Mouse (Mus musculus) adrenal gland, postnatal 10 days (tissue): Measurements from ENCODE around the gene Teddm2. TPM values are rescaled to one million over a fixed set of nuclear protein-coding genes. Genes with fewer than 3 reads are reported as not detected.

ENCODE experiments used
- DNase-seq: peaks from one replicate; pipeline ENCODE4 v3.0.0; 2021; ENCODE audit warnings: mixed read lengths
- long read RNA-seq, 2 experiments: library from polyadenylated mRNA; stranded (forward); transcript quantifications; one replicate each; pipeline ENCODE4 v2.0.0; 2021
- total RNA-seq, 2 experiments: library from RNA; stranded (reverse); gene quantifications; 2 replicates each; pipeline ENCODE4 v1.2.3; 2021

Teddm2 gene
- total RNA-seq: under 1 TPM; 0.36 to 0.45 TPM
- long read RNA-seq, experiment 1, partial matches to known transcripts: 0 of 2 reads
- long read RNA-seq, experiment 1, other reads (novel, unspliced or antisense): 0 of 2 reads
- long read RNA-seq, experiment 2: 0 reads

GRCm38 (mm10) chr1:153899731-153900380, at the start of gene Teddm2, which contains the start of gene Glul:
Teddm2 (minus strand) TSS chr1:153900228.
Glul (plus strand) TSS chr1:153899944.
- peak; percentile 98 for DNase-seq

DNA sequence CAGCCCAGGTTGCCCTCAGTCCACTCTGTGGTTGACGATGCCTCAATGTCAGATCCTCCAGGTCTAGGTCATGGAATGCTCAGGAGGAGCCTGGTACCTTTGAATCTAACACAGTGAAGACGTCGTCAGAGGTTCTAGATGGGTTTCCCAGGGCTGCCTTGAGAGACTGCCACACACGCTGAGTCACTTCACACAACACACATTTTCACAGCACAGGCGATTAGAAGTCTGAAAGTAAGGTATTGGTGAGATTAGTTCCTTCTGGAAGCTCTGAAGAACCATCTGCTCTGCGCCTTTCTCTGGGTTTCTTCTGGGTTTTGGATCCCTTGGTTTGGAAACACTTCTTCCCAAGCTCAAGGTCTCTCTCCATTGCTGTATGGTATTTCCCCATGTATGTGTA, 47.8 kb upstream of the Teddm2 start:
- DNase-seq: no peak

DNA sequence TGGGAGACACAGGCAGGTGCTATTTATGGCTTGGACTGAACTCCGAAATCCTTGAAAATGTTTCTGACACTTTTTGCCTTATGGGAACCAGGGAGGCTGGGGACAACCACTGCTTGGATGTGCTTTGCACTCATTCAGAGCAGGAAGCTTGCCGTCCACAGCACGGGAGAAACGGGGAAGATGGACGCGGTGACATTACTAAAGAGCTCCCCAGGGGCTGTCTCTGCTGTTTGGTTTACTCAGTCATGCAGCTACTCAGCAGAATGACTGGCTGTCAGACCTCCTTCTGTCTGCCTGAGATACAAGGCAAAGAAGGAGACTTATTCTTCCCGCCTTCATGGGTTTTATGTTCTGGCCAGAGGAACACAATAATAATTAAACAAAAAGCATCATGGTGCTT, 46.9 kb upstream of the Teddm2 start:
- no peak for DNase-seq

GRCm38 (mm10) chr1:153945181-153945580, 45.2 kb upstream of the Teddm2 start:
- peak; percentile 29 for DNase-seq

GRCm38 (mm10) chr1:153940986-153941385, 41.0 kb upstream of the Teddm2 start:
- DNase-seq: no peak

GRCm38 (mm10) chr1:153937025-153937424, 37.0 kb upstream of the Teddm2 start:
- DNase-seq: no peak

DNA sequence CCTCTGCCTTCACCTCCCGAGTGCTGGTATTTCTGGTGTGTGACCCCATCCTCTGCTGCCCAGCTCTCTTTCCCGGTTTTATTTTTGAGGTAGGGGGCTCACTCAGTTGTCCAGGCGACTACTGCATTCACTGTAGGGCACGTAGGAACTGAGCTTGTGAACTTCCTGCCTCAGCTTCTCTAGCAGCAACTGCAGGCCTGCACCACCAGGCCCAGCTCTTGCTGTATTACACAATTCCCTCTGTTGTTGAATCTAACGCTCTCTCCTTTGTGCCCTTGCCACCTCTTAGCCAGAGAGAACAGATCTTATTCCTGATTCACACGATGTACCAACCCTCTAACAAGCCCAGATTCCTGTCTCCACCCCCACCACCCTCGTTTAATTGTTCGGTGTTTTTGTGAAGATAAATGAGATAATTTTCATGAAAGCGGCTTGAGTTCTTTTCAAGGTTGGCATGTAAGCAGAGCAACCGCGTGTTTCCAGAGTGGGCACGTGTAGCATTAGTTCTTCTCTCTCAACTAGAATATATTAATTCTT, 35.9 kb upstream of the Teddm2 start:
- DNase-seq: no peak

GRCm38 (mm10) chr1:153933772-153934171, 33.7 kb upstream of the Teddm2 start:
- DNase-seq: no peak

- peak; percentile 59 for DNase-seq
These were observed 30.4 kb upstream of the Teddm2 start for GRCm38 (mm10) chr1:153930431-153930830.

DNA sequence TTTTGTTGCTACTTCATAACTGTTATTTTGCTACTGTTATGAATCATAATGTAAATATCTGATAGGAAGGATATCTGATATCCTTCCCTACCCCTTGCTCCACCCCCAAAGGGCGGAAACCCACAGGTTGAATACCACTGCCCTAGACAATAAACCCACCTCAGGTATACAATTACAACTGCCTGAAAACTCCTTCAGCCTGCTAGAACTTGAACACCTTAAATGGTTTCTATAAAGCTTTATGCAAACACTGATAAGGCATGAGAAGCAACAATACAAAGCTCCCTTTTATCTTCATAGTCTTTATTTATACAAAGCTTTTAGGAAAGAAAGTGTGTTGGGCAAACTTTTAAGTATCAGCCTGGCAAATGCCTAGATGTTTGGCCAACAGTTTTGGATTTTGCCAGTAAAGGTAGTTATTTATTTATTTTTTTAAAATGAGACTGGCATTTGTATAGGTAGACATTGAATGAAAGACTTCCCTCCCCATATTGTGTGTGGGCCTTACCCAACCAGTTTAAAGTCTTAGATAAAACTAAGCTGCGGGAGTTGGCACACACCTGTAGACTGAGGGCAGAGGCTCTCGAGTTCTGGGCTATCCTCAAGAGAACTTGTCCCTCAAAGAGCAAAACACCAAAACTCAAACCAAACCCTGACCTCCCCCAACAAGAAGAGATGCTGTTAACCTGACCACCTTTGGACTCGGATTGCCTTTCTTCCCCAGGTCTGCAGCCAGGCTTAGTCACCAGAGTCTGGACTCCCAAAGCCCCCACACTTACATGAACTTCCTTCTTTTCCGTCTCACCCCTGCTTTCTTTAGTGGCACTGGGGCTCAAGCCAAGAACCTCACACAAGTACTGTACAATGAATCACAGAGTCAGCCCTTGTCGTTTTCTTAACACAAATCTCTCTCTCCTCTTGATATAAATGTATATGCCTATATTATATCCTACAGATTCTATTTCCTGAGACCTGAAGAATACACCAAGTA, 24.7 kb upstream of the Teddm2 start:
- DNase-seq: no peak

DNA sequence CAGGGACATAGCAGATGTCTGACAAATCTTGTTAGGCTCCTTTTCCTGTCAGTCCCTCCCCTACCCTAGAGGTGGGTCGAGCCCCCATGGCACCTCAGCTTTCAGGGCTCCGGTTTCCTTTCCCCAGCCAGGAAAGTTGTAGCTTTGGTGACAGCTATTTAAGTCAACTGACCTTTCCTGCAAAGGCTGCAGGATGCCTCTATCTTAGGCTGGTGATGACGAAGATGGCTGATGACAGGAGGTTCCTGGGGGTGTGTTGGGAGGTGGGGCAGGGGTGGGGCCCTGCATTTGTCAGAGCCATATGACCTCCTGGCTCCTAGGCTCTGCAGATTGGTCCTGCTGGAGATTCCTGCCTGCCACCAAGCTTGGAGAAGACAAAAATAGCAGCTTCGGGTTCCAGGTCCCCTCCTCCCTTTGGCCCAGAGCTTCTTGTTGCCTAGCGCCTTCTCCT, 22.6 kb upstream of the Teddm2 start:
- DNase-seq: peak; percentile 60

- DNase-seq: no peak
These were observed 21.6 kb upstream of the Teddm2 start for GRCm38 (mm10) chr1:153921642-153922041.

DNA sequence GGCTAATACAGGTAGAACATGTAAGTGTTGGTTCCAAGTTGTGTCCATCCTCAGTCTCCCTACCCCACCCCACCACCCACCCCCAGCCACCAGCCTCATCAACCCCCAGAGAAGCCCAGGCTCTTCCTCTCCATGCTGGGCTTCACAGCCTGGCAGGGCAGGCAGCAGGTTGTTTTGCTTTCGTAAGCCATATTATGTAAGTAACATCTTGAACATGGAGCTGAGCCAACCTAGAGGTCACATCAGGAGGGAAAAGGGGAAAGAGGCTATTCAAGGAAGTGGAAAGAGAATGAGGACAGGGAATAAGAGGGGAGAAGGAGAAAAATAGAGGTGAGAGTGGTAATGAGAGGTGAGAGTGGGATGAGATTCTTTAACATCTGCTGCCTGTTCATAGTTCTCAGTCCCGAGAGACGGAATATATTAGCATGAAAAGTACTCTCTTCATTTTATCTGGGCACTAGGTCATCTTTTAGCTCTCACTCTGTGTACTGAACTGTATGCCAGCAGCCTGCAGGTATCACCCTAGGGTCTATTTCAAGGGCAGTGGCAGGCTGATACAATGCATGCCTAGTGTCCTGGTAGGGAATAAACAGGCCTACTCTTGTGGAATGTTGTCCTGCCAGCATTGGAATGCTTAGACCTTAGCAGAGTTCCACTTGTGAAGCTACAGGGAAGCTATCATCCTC, 18.6 kb upstream of the Teddm2 start:
- no peak for DNase-seq

DNA sequence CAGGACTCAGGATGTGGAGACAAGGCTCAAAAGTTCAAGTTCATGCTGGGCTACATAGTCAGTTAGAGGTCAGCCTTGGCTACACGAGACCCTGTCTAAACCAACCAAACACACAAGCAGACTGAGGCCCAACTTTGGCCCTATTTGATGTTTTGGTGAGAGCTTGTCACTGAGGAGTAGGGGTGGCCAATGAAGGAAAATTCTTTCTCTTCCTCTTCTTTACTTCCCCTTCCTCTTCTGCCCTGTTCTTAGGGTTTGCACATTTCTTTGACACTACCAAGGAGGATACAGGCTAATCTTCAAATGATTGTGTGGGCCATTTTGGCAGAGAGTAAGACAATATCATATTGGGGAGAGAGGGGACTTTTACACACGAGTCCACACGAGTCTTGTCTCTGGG, 13.8 kb upstream of the Teddm2 start:
- no peak for DNase-seq

- no peak for DNase-seq
These were observed 11.3 kb upstream of the Teddm2 start for GRCm38 (mm10) chr1:153911276-153911795.

DNA sequence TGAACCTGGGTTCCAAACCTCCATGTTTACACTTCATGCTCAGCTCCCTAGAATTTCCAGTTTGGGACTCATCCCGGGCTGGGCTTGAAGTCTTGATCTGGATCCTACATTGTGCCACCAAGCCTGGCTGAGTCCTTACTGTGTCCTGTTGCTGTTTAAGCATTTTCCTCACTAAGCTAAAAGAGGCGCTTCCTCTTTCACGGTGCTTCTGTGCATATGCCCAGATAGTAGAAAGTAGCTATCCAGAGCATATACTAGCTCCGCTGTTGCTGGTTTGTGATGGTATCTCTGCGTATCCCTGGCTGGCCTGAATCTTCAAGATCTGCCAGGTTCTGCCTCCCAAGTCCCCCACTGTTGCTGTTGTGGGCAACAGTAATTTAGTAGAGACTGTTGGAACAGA, 10.4 kb upstream of the Teddm2 start:
- DNase-seq: no peak

- DNase-seq: no peak
These were observed 9.9 kb upstream of the Teddm2 start for GRCm38 (mm10) chr1:153909963-153910291.

GRCm38 (mm10) chr1:153909213-153909962, 9.4 kb upstream of the Teddm2 start:
- no peak for DNase-seq

DNA sequence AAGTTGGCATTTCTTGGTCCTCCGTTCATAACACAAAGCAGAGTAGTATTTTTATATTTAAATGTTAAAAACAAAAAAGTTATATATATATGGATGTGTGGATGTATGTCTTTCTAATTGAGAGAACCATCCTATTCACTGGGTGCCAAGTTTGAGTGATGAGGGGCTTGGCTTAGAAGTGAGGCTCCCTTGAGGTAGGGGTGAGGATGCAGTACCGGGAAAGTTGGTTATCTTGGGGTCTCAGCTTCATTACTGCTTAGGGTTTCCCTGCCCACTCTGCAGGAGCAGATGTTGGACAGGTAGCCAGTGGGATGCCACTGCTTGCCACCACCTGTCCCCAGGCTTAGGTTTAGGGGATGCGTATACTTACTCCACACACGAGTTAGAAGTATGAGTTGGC, 8.7 kb upstream of the Teddm2 start:
- no peak for DNase-seq

- no peak for DNase-seq
These were observed 8.2 kb upstream of the Teddm2 start for GRCm38 (mm10) chr1:153908208-153908607.

DNA sequence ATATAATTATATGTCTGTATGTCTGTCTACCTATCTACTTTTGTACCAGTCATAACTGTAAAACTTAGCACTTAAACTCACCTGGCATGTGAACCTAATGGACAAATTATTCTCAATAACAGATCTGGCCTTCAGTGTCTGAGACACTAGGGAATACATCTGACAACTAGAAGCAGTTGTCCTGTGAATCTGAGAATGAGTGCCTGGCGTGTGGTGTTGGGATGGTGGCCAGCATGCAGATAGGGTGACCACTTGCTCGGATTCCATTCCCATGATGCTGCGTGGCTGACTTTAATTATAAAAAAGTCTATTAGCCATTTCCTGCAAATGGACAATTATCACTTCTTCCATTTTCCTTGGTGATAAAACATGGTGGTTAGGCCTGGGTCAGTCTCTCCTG, 5.9 kb upstream of the Teddm2 start:
- DNase-seq: no peak
